Mouse (Mus musculus) heart, embryonic 10.5 days (tissue): ENCODE measurements around the gene Eps15l1. TPM values are rescaled to one million over a fixed set of nuclear protein-coding genes. Genes with fewer than 3 reads are reported as not detected.
A peak's percentile ranks its signal among the peaks of the same experiment; 100 is the strongest.

Experiments
- DNase-seq: peaks from one replicate; pipeline ENCODE4 v3.0.0-alpha.2; 2017; ENCODE audit warnings: low spot score
- H3K27ac ChIP-seq: fragments of 300-500 bp; sonication (generic); 2 replicates; pipeline ENCODE4 v1.5.1; 2016; ENCODE audit warnings: mild to moderate bottlenecking
- H3K27me3 ChIP-seq: fragments of 300-500 bp; sonication (generic); 2 replicates; pipeline ENCODE4 v1.6.1; 2016; ENCODE audit warnings: mild to moderate bottlenecking; ENCODE audit not compliant: poor library complexity, insufficient read depth, severe bottlenecking
- H3K36me3 ChIP-seq: fragments of 300-500 bp; sonication (generic); 2 replicates; pipeline ENCODE4 v1.6.1; 2016; ENCODE audit warnings: mild to moderate bottlenecking, moderate library complexity
- H3K4me1 ChIP-seq: fragments of 300-500 bp; sonication (generic); 2 replicates; pipeline ENCODE4 v1.6.1; 2016; ENCODE audit warnings: mild to moderate bottlenecking
- H3K4me3 ChIP-seq: fragments of 300-500 bp; sonication (generic); 2 replicates; pipeline ENCODE4 v1.5.1; 2016; ENCODE audit warnings: mild to moderate bottlenecking, moderate library complexity
- H3K9me3 ChIP-seq: fragments of 300-500 bp; sonication (generic); 2 replicates; pipeline ENCODE4 v1.6.1; 2016; ENCODE audit warnings: mild to moderate bottlenecking, moderate library complexity
- WGBS: fragments of 180-500 bp; shearing (Covaris S2); methylation state at CpG from one replicate; pipeline ENCODE4 v1.1.7; 2016; 5-methylcytosine and 5-hydroxymethylcytosine counted together
- polyA plus RNA-seq: library from polyadenylated mRNA; unstranded; fragments of >200 nt; fragmentation: Nextera tagmentation; extraction: Ambion mirVana; gene quantifications from 2 replicates; pipeline ENCODE4 v1.2.1, GENCODE M21; 2016

Eps15l1 gene
- polyA plus RNA-seq = 49.9 and 62.3 TPM in 2 replicates

- Histone ChIP-seq H3K4me3 (peak within 1 kb of the TSS; percentile 92), H3K4me1 (peaks cover 46% of the 10 kb centered on the region), H3K27ac (peak within 1 kb of the TSS; percentile 97), H3K27me3 (no peaks in the 10 kb centered on the region), H3K9me3 (no peaks in the 10 kb centered on the region), H3K36me3 (peaks cover 8% of the 10 kb centered on the region; the same call in 1 of the 2 replicates)
- peak; percentile 100 for DNase-seq
- under 1% methylated on average over 48 of the region's 48 CpGs for WGBS
Observed at GRCm38 (mm10) chr8:72421362-72422335, at the start of gene Eps15l1. Gene Eps15l1, minus strand, starts transcription at chr8:72421460.

GRCm38 (mm10) chr8:72470684-72471083, 49.4 kb upstream of the Eps15l1 start:
- H3K9me3 ChIP-seq = no peaks in the 10 kb centered on the region
- H3K36me3 ChIP-seq = peaks cover 78% of the 10 kb centered on the region
- 93% methylated on average over 7 of the region's 7 CpGs for WGBS
- H3K27me3 ChIP-seq = no peaks in the 10 kb centered on the region
- no peak for DNase-seq
- peaks cover 3% of the 10 kb centered on the region for H3K4me1 ChIP-seq
- no peak overlapping the region for H3K27ac ChIP-seq
- no peak overlapping the region for H3K4me3 ChIP-seq

GRCm38 (mm10) chr8:72469984-72470383, 48.7 kb upstream of the Eps15l1 start:
- H3K36me3 ChIP-seq = peaks cover 85% of the 10 kb centered on the region
- 95% methylated on average over 8 of the region's 8 CpGs for WGBS
- no peaks in the 10 kb centered on the region for H3K9me3 ChIP-seq
- H3K4me3 ChIP-seq = no peak overlapping the region
- H3K27me3 ChIP-seq = no peaks in the 10 kb centered on the region
- H3K27ac ChIP-seq = no peak overlapping the region
- H3K4me1 ChIP-seq = peaks cover 3% of the 10 kb centered on the region; the same call in 1 of the 2 replicates
- no peak for DNase-seq

GRCm38 (mm10) chr8:72469243-72469642, 48.0 kb upstream of the Eps15l1 start:
- H3K27ac ChIP-seq = no peak overlapping the region
- peaks cover 92% of the 10 kb centered on the region for H3K36me3 ChIP-seq
- whole genome bisulfite sequencing = 88% methylated on average over 2 of the region's 2 CpGs
- DNase-seq = no peak
- H3K9me3 ChIP-seq = no peaks in the 10 kb centered on the region
- peaks cover 1% of the 10 kb centered on the region; the same call in 1 of the 2 replicates for H3K4me1 ChIP-seq
- H3K27me3 ChIP-seq = no peaks in the 10 kb centered on the region
- no peak overlapping the region for H3K4me3 ChIP-seq

GRCm38 (mm10) chr8:72464211-72464610, 43.0 kb upstream of the Eps15l1 start:
- H3K36me3 ChIP-seq = peaks cover 99% of the 10 kb centered on the region
- no peak for DNase-seq
- no peaks in the 10 kb centered on the region for H3K9me3 ChIP-seq
- H3K4me3 ChIP-seq = no peak overlapping the region
- 94% methylated on average over 10 of the region's 10 CpGs for WGBS
- no peaks in the 10 kb centered on the region for H3K4me1 ChIP-seq
- H3K27ac ChIP-seq = no peak overlapping the region
- no peaks in the 10 kb centered on the region for H3K27me3 ChIP-seq

- Histone ChIP-seq H3K4me3 (no peak overlapping the region), H3K36me3 (peaks cover 77% of the 10 kb centered on the region), H3K27ac (no peak overlapping the region), H3K27me3 (no peaks in the 10 kb centered on the region), H3K9me3 (no peaks in the 10 kb centered on the region), H3K4me1 (0 out of 2 replicates have a peak, but pooled peaks cover 6% of the 10 kb centered on the region)
- no peak for DNase-seq
- WGBS = 89% methylated on average over 4 of the region's 4 CpGs
Observed at GRCm38 (mm10) chr8:72459881-72460533, 38.7 kb upstream of the Eps15l1 start.

- H3K4me1 ChIP-seq = 0 out of 2 replicates have a peak, but pooled peaks cover 8% of the 10 kb centered on the region
- H3K27ac ChIP-seq = no peak overlapping the region
- DNase-seq = no peak
- H3K27me3 ChIP-seq = no peaks in the 10 kb centered on the region
- WGBS = 82% methylated on average over 6 of the region's 6 CpGs
- H3K36me3 ChIP-seq = peaks cover 77% of the 10 kb centered on the region
- no peaks in the 10 kb centered on the region; the same call in 1 of the 2 replicates for H3K9me3 ChIP-seq
- H3K4me3 ChIP-seq = no peak overlapping the region
Observed at GRCm38 (mm10) chr8:72458457-72458856, 37.2 kb upstream of the Eps15l1 start.

- H3K27me3 ChIP-seq = no peaks in the 10 kb centered on the region
- no peak overlapping the region for H3K27ac ChIP-seq
- DNase-seq = no peak
- H3K36me3 ChIP-seq = peaks cover 77% of the 10 kb centered on the region
- 0 out of 2 replicates have a peak, but pooled peaks cover 8% of the 10 kb centered on the region for H3K4me1 ChIP-seq
- WGBS = 88% methylated on average over 3 of the region's 3 CpGs
- no peaks in the 10 kb centered on the region; the same call in 1 of the 2 replicates for H3K9me3 ChIP-seq
- H3K4me3 ChIP-seq = no peak overlapping the region
Observed at GRCm38 (mm10) chr8:72457806-72458205, 36.5 kb upstream of the Eps15l1 start.

- H3K4me1 ChIP-seq = peaks cover 14% of the 10 kb centered on the region; the same call in 1 of the 2 replicates
- no peaks in the 10 kb centered on the region; the same call in 1 of the 2 replicates for H3K9me3 ChIP-seq
- H3K27me3 ChIP-seq = no peaks in the 10 kb centered on the region
- no peak overlapping the region for H3K4me3 ChIP-seq
- no peak overlapping the region for H3K27ac ChIP-seq
- no peak for DNase-seq
- WGBS = 67% methylated on average over 4 of the region's 4 CpGs
- peaks cover 70% of the 10 kb centered on the region for H3K36me3 ChIP-seq
Observed at GRCm38 (mm10) chr8:72455317-72455716, 34.1 kb upstream of the Eps15l1 start.

GRCm38 (mm10) chr8:72453904-72454303, 32.6 kb upstream of the Eps15l1 start:
- H3K36me3 ChIP-seq = peaks cover 70% of the 10 kb centered on the region

GRCm38 (mm10) chr8:72451516-72451915, 30.3 kb upstream of the Eps15l1 start:
- Histone ChIP-seq H3K36me3 (peaks cover 67% of the 10 kb centered on the region), H3K4me3 (no peak overlapping the region), H3K27me3 (no peaks in the 10 kb centered on the region), H3K9me3 (no peaks in the 10 kb centered on the region; the same call in 1 of the 2 replicates), H3K27ac (no peak overlapping the region), H3K4me1 (peaks cover 14% of the 10 kb centered on the region; the same call in 1 of the 2 replicates)
- no peak for DNase-seq
- 61% methylated on average over 8 of the region's 8 CpGs for WGBS

More at GRCm38 (mm10) chr8:72453904-72454303, 32.6 kb upstream of the Eps15l1 start:
- DNase-seq = no peak
- Histone ChIP-seq H3K9me3 (no peaks in the 10 kb centered on the region; the same call in 1 of the 2 replicates), H3K4me1 (peaks cover 14% of the 10 kb centered on the region; the same call in 1 of the 2 replicates), H3K27me3 (no peaks in the 10 kb centered on the region), H3K4me3 (no peak overlapping the region), H3K27ac (no peak overlapping the region)
- WGBS = 98% methylated on average over 2 of the region's 2 CpGs

- H3K4me3 ChIP-seq = no peak overlapping the region
- H3K9me3 ChIP-seq = no peaks in the 10 kb centered on the region
- WGBS = 90% methylated on average over 6 of the region's 6 CpGs
- no peaks in the 10 kb centered on the region for H3K27me3 ChIP-seq
- peaks cover 10% of the 10 kb centered on the region for H3K4me1 ChIP-seq
- H3K36me3 ChIP-seq = peaks cover 22% of the 10 kb centered on the region
- no peak for DNase-seq
- H3K27ac ChIP-seq = no peak overlapping the region
Observed at GRCm38 (mm10) chr8:72445071-72445470, 23.8 kb upstream of the Eps15l1 start.
